Mouse (Mus musculus) brain, embryonic 14.5 days (tissue): ENCODE data around the gene Foxd3.

Source experiments
- CTCF ChIP-seq: fragments of 200-500 bp; IDR thresholded peaks from 2 replicates; pipeline ENCODE4 v1.5.1; 2012; ENCODE audit warnings: inconsistent platforms, mild to moderate bottlenecking, moderate library complexity, borderline replicate concordance; ENCODE audit not compliant: insufficient read depth, insufficient read length; ENCODE audit errors: extremely low read depth
- POLR2A ChIP-seq: fragments of 200-500 bp; IDR thresholded peaks from 2 replicates; pipeline ENCODE4 v1.6.1; 2012; ENCODE audit warnings: mild to moderate bottlenecking, inconsistent platforms, borderline replicate concordance; ENCODE audit not compliant: poor library complexity, insufficient read depth, insufficient read length, severe bottlenecking; ENCODE audit errors: extremely low read depth

DNA sequence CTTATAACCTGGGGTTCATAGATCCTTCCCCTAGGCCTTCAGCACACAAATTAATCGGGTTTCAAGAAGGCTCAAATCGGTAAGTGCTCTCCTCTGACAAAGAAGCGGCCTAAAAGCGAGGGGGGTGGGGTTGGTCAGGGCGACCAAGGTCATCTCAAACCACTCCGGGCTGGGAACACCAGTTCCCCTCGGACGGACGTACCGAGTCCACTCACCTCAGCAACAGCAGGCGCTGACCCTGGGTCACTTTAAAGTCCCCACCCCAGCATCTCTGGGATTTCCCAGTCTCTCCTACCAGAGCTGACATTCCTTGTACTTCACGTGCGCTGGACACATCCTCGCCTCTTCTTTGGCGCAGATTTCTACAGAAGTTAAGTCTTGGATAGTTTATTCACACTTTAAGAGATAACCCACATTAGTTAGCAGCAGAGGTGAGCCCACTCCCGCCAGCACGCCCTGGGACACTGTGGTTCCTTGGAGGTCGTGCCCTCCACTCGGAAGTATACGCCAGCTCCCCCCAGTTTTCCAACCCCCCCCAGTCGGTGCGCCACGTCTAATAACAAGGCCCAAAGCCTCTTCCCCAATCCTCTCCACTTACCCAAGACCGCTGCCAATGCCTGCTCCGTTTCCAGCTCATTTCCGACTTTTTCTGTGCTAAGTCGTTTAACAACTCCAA lies 1.3 kb upstream of the Foxd3 start:
- TF ChIP-seq POLR2A (no peak), CTCF (no peak)
